Mouse (Mus musculus) kidney, adult 9 months (tissue): ENCODE results near the gene Cldn9.

Source experiments
- DNase-seq: peaks from one replicate; pipeline ENCODE4 v3.0.0; 2022

Cldn9 gene

GRCm38 (mm10) chr17:23644613-23645495 lies 39.0 kb downstream of the Cldn9 start, which contains the start of gene Mmp25:
Gene Mmp25, minus strand, starts transcription at chr17:23645277.
- no peak for DNase-seq
